Mouse (Mus musculus): Measurements from ENCODE around the gene Mars. TPM values are rescaled to one million over a fixed set of nuclear protein-coding genes. Genes with fewer than 3 reads are reported as not detected.

Mars gene
- polyA plus RNA-seq, 1 experiment from 2014 or later: 108 TPM

DNA sequence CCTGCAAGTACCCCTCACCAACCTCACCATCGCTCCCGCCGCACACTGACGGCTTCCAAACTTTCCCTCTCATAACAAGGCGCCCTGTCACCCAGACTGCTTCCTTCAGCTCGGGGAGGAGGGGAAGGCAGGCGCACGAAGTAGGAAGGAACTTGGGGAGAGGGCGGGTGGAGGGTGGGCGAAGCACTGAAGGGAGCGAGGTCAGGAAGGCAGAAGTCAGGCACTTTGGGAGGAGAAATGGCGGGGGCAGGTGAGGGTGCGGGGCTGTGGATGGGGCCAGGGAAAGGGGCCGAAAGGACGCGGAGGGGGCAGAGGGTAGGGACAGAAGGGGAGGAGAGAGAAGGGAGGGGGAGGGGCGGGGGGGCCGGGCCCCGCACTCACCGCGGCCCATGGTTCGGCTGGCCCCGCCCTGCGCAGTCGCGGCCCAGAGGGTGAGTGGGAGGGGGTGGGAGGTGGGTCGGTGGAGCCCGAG is 23.2 kb downstream of the Mars start:
- peaks cover 42% of the 10 kb centered on the region for H3K36me3 ChIP-seq (ENCODE audit: control insufficient read depth, insufficient read depth, low read length)
- peak overlapping the region; percentile 98 for H3K27ac ChIP-seq (replicated peaks; ENCODE audit: low read depth, low read length)
- WGBS: 0% methylated on average over 16 of the region's 28 CpGs
- H3K27me3 ChIP-seq (replicated peaks; ENCODE audit: control insufficient read depth, insufficient read depth, low read length): no peaks in the 10 kb centered on the region
- H3K9me3 ChIP-seq (ENCODE audit: control insufficient read depth, low read length): no peaks in the 10 kb centered on the region
- ATAC-seq (ENCODE audit: low read depth) (peak; percentile 16), DNase-seq (ENCODE audit: low spot score) (peak; percentile 82)
- H3K4me2 ChIP-seq (ENCODE audit: low read depth, low read length): peak overlapping the region; percentile 95
- H3K9ac ChIP-seq (ENCODE audit: low read depth, low read length): peak overlapping the region; percentile 84
- peak overlapping the region; percentile 59 for H3K4me3 ChIP-seq (ENCODE audit: low read depth, low read length)
- peaks cover 30% of the 10 kb centered on the region for H3K4me1 ChIP-seq (ENCODE audit: control insufficient read depth, insufficient read depth, low read length)

DNA sequence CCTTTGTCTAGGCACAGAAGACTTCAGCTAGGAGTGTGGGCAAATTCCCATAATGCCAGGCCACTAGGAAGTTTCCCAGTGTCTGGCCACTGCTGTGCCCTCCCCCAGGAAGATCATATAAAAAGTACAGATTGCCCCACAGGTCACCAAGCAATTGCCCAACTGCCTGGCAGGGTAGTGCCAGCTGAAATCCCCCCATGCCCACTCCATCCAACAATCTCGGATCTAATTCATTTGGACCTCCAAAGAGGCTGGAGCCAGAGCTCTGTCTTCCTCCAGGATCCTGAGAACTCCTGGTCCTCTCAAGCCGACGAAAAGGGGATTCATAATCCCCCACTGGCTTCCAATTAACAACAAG is 23.7 kb downstream of the Mars start:
- peak overlapping the region; percentile 95 for H3K4me2 ChIP-seq (ENCODE audit: low read depth, low read length)
- H3K9ac ChIP-seq (ENCODE audit: low read depth, low read length): peak overlapping the region; percentile 84
- H3K4me3 ChIP-seq (ENCODE audit: low read depth, low read length): peak overlapping the region; percentile 59
- 0% methylated on average over 3 of the region's 3 CpGs for WGBS
- ATAC-seq (ENCODE audit: low read depth) (no peak), DNase-seq (ENCODE audit: low spot score) (no peak)
- no peaks in the 10 kb centered on the region for H3K27me3 ChIP-seq (replicated peaks; ENCODE audit: control insufficient read depth, insufficient read depth, low read length)
- H3K9me3 ChIP-seq (ENCODE audit: control insufficient read depth, low read length): no peaks in the 10 kb centered on the region
- peaks cover 30% of the 10 kb centered on the region for H3K4me1 ChIP-seq (ENCODE audit: control insufficient read depth, insufficient read depth, low read length)
- peaks cover 44% of the 10 kb centered on the region for H3K36me3 ChIP-seq (ENCODE audit: control insufficient read depth, insufficient read depth, low read length)
- H3K27ac ChIP-seq (replicated peaks; ENCODE audit: low read depth, low read length): peak overlapping the region; percentile 98

DNA sequence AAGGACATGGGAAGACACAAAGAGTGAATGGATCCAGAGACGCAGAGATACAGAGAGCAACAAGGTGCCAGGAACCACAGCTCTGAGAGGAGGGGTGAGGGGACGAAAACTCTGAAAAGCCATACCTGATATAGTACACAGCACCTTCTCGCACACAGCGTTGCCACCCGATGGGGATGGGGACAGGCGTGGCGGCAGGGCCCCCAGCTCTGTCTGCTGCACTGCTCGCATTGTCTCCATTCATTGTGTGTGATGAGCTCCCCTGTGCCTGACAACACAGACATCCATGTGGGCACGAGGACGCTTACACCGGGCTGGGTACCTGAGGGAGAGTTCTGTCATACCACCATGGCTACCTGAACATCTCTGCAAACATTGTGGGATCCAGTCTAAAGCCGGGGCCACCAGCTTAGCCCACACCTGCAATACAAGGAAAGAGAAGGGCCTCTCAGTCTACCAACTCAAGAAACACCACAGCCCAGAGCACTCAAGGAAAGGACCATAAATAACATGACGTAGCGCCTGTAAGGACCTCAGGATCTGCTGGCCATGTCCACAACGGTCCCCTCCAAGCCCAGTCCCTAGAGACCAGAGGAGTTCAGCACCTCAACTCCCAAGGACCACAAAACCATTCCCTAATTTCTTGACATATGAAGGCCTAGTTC is 24.2 kb downstream of the Mars start:
- H3K4me2 ChIP-seq (ENCODE audit: low read depth, low read length): peak overlapping the region; percentile 95
- H3K4me1 ChIP-seq (ENCODE audit: control insufficient read depth, insufficient read depth, low read length): peaks cover 27% of the 10 kb centered on the region
- whole genome bisulfite sequencing: 79% methylated on average over 15 of the region's 15 CpGs
- ATAC-seq (ENCODE audit: low read depth) (no peak), DNase-seq (ENCODE audit: low spot score) (no peak)
- no peaks in the 10 kb centered on the region for H3K9me3 ChIP-seq (ENCODE audit: control insufficient read depth, low read length)
- peaks cover 49% of the 10 kb centered on the region for H3K36me3 ChIP-seq (ENCODE audit: control insufficient read depth, insufficient read depth, low read length)
- H3K4me3 ChIP-seq (ENCODE audit: low read depth, low read length): peak overlapping the region; percentile 59
- H3K27ac ChIP-seq (replicated peaks; ENCODE audit: low read depth, low read length): peak overlapping the region; percentile 98
- no peaks in the 10 kb centered on the region for H3K27me3 ChIP-seq (replicated peaks; ENCODE audit: control insufficient read depth, insufficient read depth, low read length)
- H3K9ac ChIP-seq (ENCODE audit: low read depth, low read length): peak overlapping the region; percentile 84

DNA sequence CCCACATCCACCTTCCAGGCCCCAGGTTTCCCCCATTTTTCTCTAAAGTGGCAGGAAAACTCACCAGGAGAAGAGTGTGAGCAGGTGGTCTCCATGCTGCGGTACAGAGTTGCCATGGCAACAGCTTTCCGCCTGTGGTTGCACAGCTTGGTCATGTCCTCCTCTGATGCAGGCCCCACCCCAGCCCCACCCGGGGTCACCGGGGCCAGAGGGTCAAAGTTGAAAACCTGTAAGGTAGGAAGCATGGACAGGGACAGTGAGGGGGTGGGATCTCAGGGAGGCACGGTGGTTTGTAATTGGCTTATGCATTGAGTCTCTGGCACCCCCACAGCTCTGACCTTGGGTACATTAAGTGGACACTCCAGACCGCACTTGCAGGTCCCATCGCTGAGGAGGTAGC is 24.9 kb downstream of the Mars start:
- no peaks in the 10 kb centered on the region for H3K27me3 ChIP-seq (replicated peaks; ENCODE audit: control insufficient read depth, insufficient read depth, low read length)
- H3K4me1 ChIP-seq (ENCODE audit: control insufficient read depth, insufficient read depth, low read length): peaks cover 20% of the 10 kb centered on the region
- 57% methylated on average over 7 of the region's 7 CpGs for WGBS
- ATAC-seq (ENCODE audit: low read depth) (no peak), DNase-seq (ENCODE audit: low spot score) (no peak)
- no peak overlapping the region for H3K27ac ChIP-seq (replicated peaks; ENCODE audit: low read depth, low read length)
- H3K36me3 ChIP-seq (ENCODE audit: control insufficient read depth, insufficient read depth, low read length): peaks cover 56% of the 10 kb centered on the region
- peak overlapping the region; percentile 95 for H3K4me2 ChIP-seq (ENCODE audit: low read depth, low read length)
- 0 out of 2 replicates have a peak overlapping the region, but pooled peaks have one; percentile 59 for H3K4me3 ChIP-seq (ENCODE audit: low read depth, low read length)
- H3K9ac ChIP-seq (ENCODE audit: low read depth, low read length): peak overlapping the region; percentile 41; the same call in 1 of the 2 replicates
- no peaks in the 10 kb centered on the region for H3K9me3 ChIP-seq (ENCODE audit: control insufficient read depth, low read length)

DNA sequence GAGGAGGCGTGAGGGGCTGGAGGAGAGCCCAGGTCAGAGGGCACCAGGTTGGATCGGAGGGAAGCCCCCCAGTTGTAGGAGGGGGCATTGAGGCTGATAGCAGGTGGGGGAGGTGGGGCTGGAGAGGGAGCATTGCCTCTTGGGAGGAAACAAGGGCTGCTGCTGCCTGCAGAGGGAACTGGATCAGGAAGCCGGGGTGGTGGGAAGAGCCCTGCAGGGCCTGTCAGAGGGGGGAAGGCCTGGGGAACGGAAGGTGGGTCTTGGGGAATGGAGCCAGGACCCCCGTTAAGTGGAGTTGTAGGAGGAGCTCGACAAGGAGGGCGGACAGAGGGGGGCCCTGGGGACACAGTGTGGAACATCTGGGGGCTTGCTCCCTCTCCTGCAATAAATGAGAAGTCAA is 25.4 kb downstream of the Mars start:
- Histone ChIP-seq H3K9ac (ENCODE audit: low read depth, low read length) (peak overlapping the region; percentile 41; the same call in 1 of the 2 replicates), H3K4me3 (ENCODE audit: low read depth, low read length) (no peak overlapping the region), H3K27ac (replicated peaks; ENCODE audit: low read depth, low read length) (no peak overlapping the region), H3K4me2 (ENCODE audit: low read depth, low read length) (0 out of 2 replicates have a peak overlapping the region, but pooled peaks have one; percentile 95), H3K36me3 (ENCODE audit: control insufficient read depth, insufficient read depth, low read length) (peaks cover 62% of the 10 kb centered on the region), H3K4me1 (ENCODE audit: control insufficient read depth, insufficient read depth, low read length) (peaks cover 16% of the 10 kb centered on the region), H3K9me3 (ENCODE audit: control insufficient read depth, low read length) (no peaks in the 10 kb centered on the region), H3K27me3 (replicated peaks; ENCODE audit: control insufficient read depth, insufficient read depth, low read length) (no peaks in the 10 kb centered on the region)
- ATAC-seq (ENCODE audit: low read depth) (no peak), DNase-seq (ENCODE audit: low spot score) (no peak)
- 60% methylated on average over 5 of the region's 7 CpGs for WGBS

DNA sequence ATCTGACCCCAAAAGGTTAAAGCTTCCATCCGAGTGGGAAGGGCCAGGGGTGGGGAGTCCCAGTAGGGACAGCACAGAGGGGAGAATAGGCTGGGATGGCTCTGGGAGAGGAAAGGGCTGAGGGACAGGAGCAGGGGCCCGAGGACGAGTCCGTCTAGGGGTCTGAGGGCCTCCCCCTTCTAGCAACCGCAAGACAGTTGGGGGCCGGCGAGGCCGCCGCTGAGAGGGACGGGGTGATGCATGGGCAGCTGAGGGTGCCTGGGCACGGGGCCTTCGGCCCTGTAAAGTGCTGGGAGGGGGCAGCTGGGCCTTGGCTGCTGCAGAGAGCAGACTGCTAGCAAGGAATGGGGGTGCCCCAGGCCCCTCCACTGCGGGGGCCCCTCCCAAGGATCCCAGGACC is 25.9 kb downstream of the Mars start:
- WGBS: 76% methylated on average over 4 of the region's 13 CpGs
- Histone ChIP-seq H3K36me3 (ENCODE audit: control insufficient read depth, insufficient read depth, low read length) (peaks cover 67% of the 10 kb centered on the region), H3K4me2 (ENCODE audit: low read depth, low read length) (no peak overlapping the region), H3K9me3 (ENCODE audit: control insufficient read depth, low read length) (no peaks in the 10 kb centered on the region), H3K27me3 (replicated peaks; ENCODE audit: control insufficient read depth, insufficient read depth, low read length) (no peaks in the 10 kb centered on the region), H3K27ac (replicated peaks; ENCODE audit: low read depth, low read length) (no peak overlapping the region; the same call in 1 of the 2 replicates), H3K4me1 (ENCODE audit: control insufficient read depth, insufficient read depth, low read length) (peaks cover 16% of the 10 kb centered on the region), H3K9ac (ENCODE audit: low read depth, low read length) (0 out of 2 replicates have a peak overlapping the region, but pooled peaks have one; percentile 32), H3K4me3 (ENCODE audit: low read depth, low read length) (no peak overlapping the region)
- DNase-seq (ENCODE audit: low spot score): no peak
- ATAC-seq (ENCODE audit: low read depth): no peak

DNA sequence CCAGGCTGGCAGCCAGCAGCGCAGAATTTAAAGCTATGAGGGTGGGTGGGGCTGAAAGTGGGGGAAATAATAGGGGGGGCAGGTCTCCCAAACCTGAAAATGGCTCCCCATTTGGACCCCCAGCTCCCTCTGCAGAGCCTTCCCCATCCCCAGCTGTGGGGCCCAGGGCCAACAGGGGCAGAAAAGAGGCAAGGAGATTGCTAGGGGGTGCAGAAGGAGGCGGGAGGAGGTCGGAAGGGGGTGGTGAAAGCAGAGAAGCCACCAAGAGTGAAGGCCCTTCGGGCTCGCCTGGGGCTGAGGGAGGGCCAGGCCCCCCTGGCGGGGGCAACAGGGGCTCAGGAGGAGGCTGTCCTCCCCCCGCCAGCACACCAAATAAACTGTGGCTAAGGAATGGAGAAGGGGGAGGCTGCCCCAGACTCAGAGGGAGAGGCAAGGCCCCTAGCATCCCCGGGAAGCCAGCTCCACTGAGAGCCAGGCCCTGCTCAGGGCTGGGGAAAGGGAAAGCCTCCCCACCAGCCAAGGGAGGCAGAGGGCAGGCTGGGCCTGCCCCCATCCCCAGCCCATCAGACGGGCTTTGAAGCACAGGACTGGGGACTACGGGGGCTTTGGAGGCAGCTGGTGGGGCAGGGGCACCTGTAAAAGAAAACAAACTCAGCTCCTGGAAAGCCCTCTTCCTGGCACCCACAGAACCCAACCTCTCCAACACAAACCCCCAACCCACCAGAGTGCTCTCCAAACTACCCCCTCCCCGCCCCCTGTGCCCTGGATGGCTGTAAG is 26.7 kb downstream of the Mars start:
- Histone ChIP-seq H3K9me3 (ENCODE audit: control insufficient read depth, low read length) (no peaks in the 10 kb centered on the region), H3K27me3 (replicated peaks; ENCODE audit: control insufficient read depth, insufficient read depth, low read length) (no peaks in the 10 kb centered on the region), H3K4me3 (ENCODE audit: low read depth, low read length) (no peak overlapping the region), H3K9ac (ENCODE audit: low read depth, low read length) (0 out of 2 replicates have a peak overlapping the region, but pooled peaks have one; percentile 32), H3K36me3 (ENCODE audit: control insufficient read depth, insufficient read depth, low read length) (peaks cover 74% of the 10 kb centered on the region), H3K4me2 (ENCODE audit: low read depth, low read length) (no peak overlapping the region; the same call in 1 of the 2 replicates), H3K4me1 (ENCODE audit: control insufficient read depth, insufficient read depth, low read length) (peaks cover 16% of the 10 kb centered on the region), H3K27ac (replicated peaks; ENCODE audit: low read depth, low read length) (no peak overlapping the region; the same call in 1 of the 2 replicates)
- no peak for DNase-seq (ENCODE audit: low spot score)
- no peak for ATAC-seq (ENCODE audit: low read depth)
- 68% methylated on average over 10 of the region's 11 CpGs for WGBS

DNA sequence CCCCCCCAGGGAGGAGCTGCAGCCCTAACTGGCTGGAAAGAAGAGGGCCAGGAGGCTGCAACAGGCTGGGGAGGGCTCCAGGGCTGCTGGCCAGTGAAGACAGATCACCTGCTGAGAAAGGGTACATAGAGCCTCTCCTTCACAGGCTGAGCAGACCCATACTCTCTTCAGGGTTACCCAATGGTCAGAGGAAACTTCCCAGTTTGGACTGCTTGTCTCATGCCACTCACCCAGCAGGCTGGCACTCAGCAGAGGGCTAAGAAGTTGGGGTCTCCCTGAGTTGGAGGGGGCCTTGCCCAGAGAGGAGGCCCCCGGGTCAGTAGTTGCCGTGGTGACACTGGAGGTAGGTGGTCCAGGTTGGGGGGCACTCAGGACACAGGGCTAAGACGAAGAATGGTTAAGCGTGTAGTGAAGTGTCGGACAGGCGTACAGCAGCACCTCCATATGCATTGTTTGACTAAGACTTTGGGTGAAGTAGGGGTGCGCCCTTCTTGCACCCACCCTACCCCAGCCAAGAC is 27.4 kb downstream of the Mars start:
- peaks cover 16% of the 10 kb centered on the region for H3K4me1 ChIP-seq (ENCODE audit: control insufficient read depth, insufficient read depth, low read length)
- WGBS: 91% methylated on average over 7 of the region's 7 CpGs
- no peak overlapping the region for H3K9ac ChIP-seq (ENCODE audit: low read depth, low read length)
- peaks cover 82% of the 10 kb centered on the region for H3K36me3 ChIP-seq (ENCODE audit: control insufficient read depth, insufficient read depth, low read length)
- DNase-seq (ENCODE audit: low spot score) (no peak), ATAC-seq (ENCODE audit: low read depth) (no peak)
- H3K4me2 ChIP-seq (ENCODE audit: low read depth, low read length): no peak overlapping the region
- H3K27ac ChIP-seq (replicated peaks; ENCODE audit: low read depth, low read length): no peak overlapping the region
- H3K9me3 ChIP-seq (ENCODE audit: control insufficient read depth, low read length): no peaks in the 10 kb centered on the region
- H3K27me3 ChIP-seq (replicated peaks; ENCODE audit: control insufficient read depth, insufficient read depth, low read length): no peaks in the 10 kb centered on the region
- H3K4me3 ChIP-seq (ENCODE audit: low read depth, low read length): no peak overlapping the region
